Mouse (Mus musculus) intestine, embryonic 16.5 days (tissue): ENCODE data around the gene Adora1. TPM values are rescaled to one million over a fixed set of nuclear protein-coding genes. Genes with fewer than 3 reads are reported as not detected.

Experiments used
- ATAC-seq: fragments of 200-750 bp; cut with Nextera tagmentation; 2 replicates; pipeline ENCODE4 v1.8.0; 2017; ENCODE audit warnings: moderate TSS enrichment, moderate library complexity
- H3K27ac ChIP-seq: fragments of 300-500 bp; sonication (generic); 2 replicates; pipeline ENCODE4 v1.5.1; 2014; ENCODE audit warnings: mild to moderate bottlenecking, low read length
- H3K27me3 ChIP-seq: fragments of 300-500 bp; sonication (generic); replicated peaks from 2 replicates; pipeline ENCODE4 v1.6.1; 2014; ENCODE audit warnings: low read length, control low read depth, mixed read lengths; ENCODE audit not compliant: control insufficient read depth, insufficient read depth
- H3K36me3 ChIP-seq: fragments of 300-500 bp; sonication (generic); 2 replicates; pipeline ENCODE4 v1.6.1; 2014; ENCODE audit warnings: low read length, control low read depth; ENCODE audit not compliant: control insufficient read depth, insufficient read depth
- H3K4me1 ChIP-seq: fragments of 300-500 bp; sonication (generic); 2 replicates; pipeline ENCODE4 v1.6.1; 2014; ENCODE audit warnings: low read length, control low read depth, mixed read lengths; ENCODE audit not compliant: control insufficient read depth, insufficient read depth
- H3K4me2 ChIP-seq: fragments of 300-500 bp; sonication (generic); 2 replicates; pipeline ENCODE4 v1.6.1; 2014; ENCODE audit warnings: low read depth, low read length, control low read depth
- H3K4me3 ChIP-seq: fragments of 300-500 bp; sonication (generic); 2 replicates; pipeline ENCODE4 v1.5.1; 2014; ENCODE audit warnings: mild to moderate bottlenecking, low read length
- H3K9ac ChIP-seq: fragments of 300-500 bp; sonication (generic); 2 replicates; pipeline ENCODE4 v1.6.1; 2014; ENCODE audit warnings: low read depth, low read length
- H3K9me3 ChIP-seq: fragments of 300-500 bp; sonication (generic); 2 replicates; pipeline ENCODE4 v1.6.1; 2016; ENCODE audit warnings: low read length, control low read depth; ENCODE audit not compliant: control insufficient read depth
- WGBS: fragments of 180-500 bp; shearing (Covaris S2); extraction: QIAGEN DNeasy Blood & Tissue Kit; methylation state at CpG from one replicate; pipeline ENCODE4 v1.1.7; 2014; 5-methylcytosine and 5-hydroxymethylcytosine counted together
- polyA plus RNA-seq: library from polyadenylated mRNA; unstranded; fragments of >200 nt; fragmentation: Nextera tagmentation; extraction: Ambion mirVana; gene quantifications from 2 replicates; pipeline ENCODE4 v1.2.1, GENCODE M21; 2015

Gene Adora1
- polyA plus RNA-seq, 1 experiment from 2014 or later, result 6.8 TPM

DNA sequence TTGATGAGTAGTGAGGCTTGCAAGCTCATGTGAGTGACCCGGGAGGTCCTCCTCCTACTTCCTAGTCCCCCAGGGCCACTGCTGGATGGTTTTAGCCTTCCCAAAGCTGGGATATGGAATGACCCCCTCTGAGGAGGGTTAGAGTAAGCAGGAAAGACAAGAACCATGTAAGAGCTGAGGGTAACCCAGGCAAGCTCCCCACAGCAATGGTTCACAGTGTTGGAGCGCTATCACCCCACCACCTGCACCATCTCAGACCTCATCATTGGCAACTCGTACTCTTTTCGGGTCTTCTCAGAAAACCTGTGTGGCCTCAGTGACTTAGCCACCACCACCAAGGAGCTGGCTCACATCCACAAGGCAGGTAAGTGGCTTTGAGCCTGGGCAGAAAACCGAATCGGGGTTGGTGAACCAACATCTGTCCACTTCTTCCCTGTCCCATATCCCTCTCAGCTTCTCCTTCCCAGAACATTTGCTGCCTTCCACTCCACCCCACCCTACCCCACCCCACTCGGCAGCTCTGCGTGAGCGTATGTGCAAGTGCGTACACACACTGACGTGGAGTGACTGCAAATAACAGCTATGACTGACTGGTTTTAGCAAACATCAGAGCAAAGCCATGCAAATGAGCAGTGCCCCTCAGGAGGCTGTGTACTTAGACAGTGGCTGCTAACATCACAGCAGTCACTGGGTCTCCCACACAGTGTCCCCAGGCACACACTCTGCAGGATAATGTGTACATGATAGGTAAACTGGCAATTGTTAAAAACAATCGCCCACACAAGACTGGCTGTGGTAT, 36.8 kb downstream of the Adora1 start:
- ATAC-seq, result no peak
- no peaks in the 10 kb centered on the region for H3K36me3 ChIP-seq
- 72% methylated on average over 12 of the region's 12 CpGs for WGBS
- H3K27ac ChIP-seq, result no peak overlapping the region
- no peak overlapping the region for H3K4me3 ChIP-seq
- H3K9me3 ChIP-seq, result no peaks in the 10 kb centered on the region
- no peak overlapping the region for H3K4me2 ChIP-seq
- H3K27me3 ChIP-seq, result no peaks in the 10 kb centered on the region
- H3K9ac ChIP-seq, result no peak overlapping the region
- H3K4me1 ChIP-seq, result peaks cover 20% of the 10 kb centered on the region

- H3K36me3 ChIP-seq, result no peaks in the 10 kb centered on the region
- no peak overlapping the region for H3K27ac ChIP-seq
- H3K4me3 ChIP-seq, result no peak overlapping the region
- ATAC-seq, result peak; percentile 11; the same call in 1 of the 2 replicates
- no peaks in the 10 kb centered on the region for H3K27me3 ChIP-seq
- no peak overlapping the region for H3K9ac ChIP-seq
- 82% methylated on average over 15 of the region's 15 CpGs for WGBS
- H3K9me3 ChIP-seq, result no peaks in the 10 kb centered on the region
- H3K4me2 ChIP-seq, result no peak overlapping the region
- H3K4me1 ChIP-seq, result peaks cover 20% of the 10 kb centered on the region
Observed at GRCm38 (mm10) chr1:134197325-134197982, 37.8 kb downstream of the Adora1 start.

DNA sequence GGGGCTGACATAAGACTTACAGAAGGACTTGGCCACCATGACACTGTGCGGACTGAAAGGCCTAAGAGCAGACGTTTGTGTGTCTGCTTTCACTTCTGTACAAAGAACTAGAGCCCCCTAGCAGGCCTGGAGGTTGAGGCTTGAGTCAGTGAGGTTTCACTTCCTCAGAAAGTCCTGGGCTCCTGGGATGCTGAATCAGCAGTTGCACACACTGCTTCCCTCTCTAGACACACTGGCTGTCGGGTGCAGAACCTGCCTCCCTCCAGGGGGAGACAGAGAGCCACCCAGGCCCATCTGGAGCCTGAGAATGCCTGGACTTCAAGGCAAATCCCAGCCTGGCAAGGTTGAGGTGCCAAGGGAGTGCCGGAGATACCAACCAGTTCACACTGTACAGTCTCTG, 38.8 kb downstream of the Adora1 start:
- WGBS, result 65% methylated on average over 4 of the region's 4 CpGs
- Histone ChIP-seq H3K4me1 (peaks cover 20% of the 10 kb centered on the region), H3K27me3 (no peaks in the 10 kb centered on the region), H3K27ac (no peak overlapping the region), H3K4me3 (no peak overlapping the region), H3K9ac (peak overlapping the region; percentile 40; the same call in 1 of the 2 replicates), H3K36me3 (no peaks in the 10 kb centered on the region), H3K9me3 (no peaks in the 10 kb centered on the region), H3K4me2 (no peak overlapping the region)
- peak; percentile 48 for ATAC-seq

- H3K36me3 ChIP-seq, result no peaks in the 10 kb centered on the region
- no peaks in the 10 kb centered on the region for H3K27me3 ChIP-seq
- H3K9me3 ChIP-seq, result no peaks in the 10 kb centered on the region
- ATAC-seq, result peak; percentile 8; the same call in 1 of the 2 replicates
- 0 out of 2 replicates have a peak overlapping the region, but pooled peaks have one; percentile 1 for H3K27ac ChIP-seq
- no peak overlapping the region for H3K4me3 ChIP-seq
- peak overlapping the region; percentile 40; the same call in 1 of the 2 replicates for H3K9ac ChIP-seq
- no peak overlapping the region; the same call in 1 of the 2 replicates for H3K4me2 ChIP-seq
- peaks cover 20% of the 10 kb centered on the region for H3K4me1 ChIP-seq
- 37% methylated on average over 4 of the region's 4 CpGs for WGBS
Observed at GRCm38 (mm10) chr1:134195979-134196378, 39.3 kb downstream of the Adora1 start.

- H3K4me3 ChIP-seq, result no peak overlapping the region
- H3K4me2 ChIP-seq, result no peak overlapping the region
- ATAC-seq, result peak; percentile 8; the same call in 1 of the 2 replicates
- H3K27ac ChIP-seq, result 0 out of 2 replicates have a peak overlapping the region, but pooled peaks have one; percentile 1
- H3K9me3 ChIP-seq, result no peaks in the 10 kb centered on the region
- peaks cover 20% of the 10 kb centered on the region for H3K4me1 ChIP-seq
- WGBS, result 30% methylated on average over 3 of the region's 3 CpGs
- no peaks in the 10 kb centered on the region for H3K36me3 ChIP-seq
- H3K9ac ChIP-seq, result no peak overlapping the region; the same call in 1 of the 2 replicates
- no peaks in the 10 kb centered on the region for H3K27me3 ChIP-seq
Observed at GRCm38 (mm10) chr1:134195571-134195970, 39.7 kb downstream of the Adora1 start.

GRCm38 (mm10) chr1:134195117-134195516, 40.1 kb downstream of the Adora1 start:
- Histone ChIP-seq H3K27ac (no peak overlapping the region), H3K9ac (no peak overlapping the region), H3K4me1 (peaks cover 20% of the 10 kb centered on the region), H3K9me3 (no peaks in the 10 kb centered on the region), H3K4me3 (no peak overlapping the region), H3K36me3 (no peaks in the 10 kb centered on the region), H3K27me3 (no peaks in the 10 kb centered on the region), H3K4me2 (no peak overlapping the region)
- peak; percentile 19; the same call in 1 of the 2 replicates for ATAC-seq
- WGBS, result 36% methylated on average over 2 of the region's 2 CpGs

GRCm38 (mm10) chr1:134194298-134195022, 40.8 kb downstream of the Adora1 start:
- Histone ChIP-seq H3K27ac (no peak overlapping the region), H3K36me3 (no peaks in the 10 kb centered on the region), H3K9ac (no peak overlapping the region), H3K4me1 (peaks cover 20% of the 10 kb centered on the region), H3K4me3 (no peak overlapping the region), H3K4me2 (no peak overlapping the region), H3K27me3 (no peaks in the 10 kb centered on the region), H3K9me3 (no peaks in the 10 kb centered on the region)
- WGBS, result 81% methylated on average over 16 of the region's 16 CpGs
- ATAC-seq, result no peak

- Histone ChIP-seq H3K9ac (no peak overlapping the region), H3K36me3 (no peaks in the 10 kb centered on the region), H3K4me2 (no peak overlapping the region), H3K4me1 (peaks cover 20% of the 10 kb centered on the region), H3K27me3 (no peaks in the 10 kb centered on the region), H3K27ac (no peak overlapping the region), H3K4me3 (no peak overlapping the region), H3K9me3 (no peaks in the 10 kb centered on the region)
- WGBS, result 61% methylated on average over 7 of the region's 7 CpGs
- ATAC-seq, result no peak
Observed at GRCm38 (mm10) chr1:134193674-134194197, 41.5 kb downstream of the Adora1 start.

DNA sequence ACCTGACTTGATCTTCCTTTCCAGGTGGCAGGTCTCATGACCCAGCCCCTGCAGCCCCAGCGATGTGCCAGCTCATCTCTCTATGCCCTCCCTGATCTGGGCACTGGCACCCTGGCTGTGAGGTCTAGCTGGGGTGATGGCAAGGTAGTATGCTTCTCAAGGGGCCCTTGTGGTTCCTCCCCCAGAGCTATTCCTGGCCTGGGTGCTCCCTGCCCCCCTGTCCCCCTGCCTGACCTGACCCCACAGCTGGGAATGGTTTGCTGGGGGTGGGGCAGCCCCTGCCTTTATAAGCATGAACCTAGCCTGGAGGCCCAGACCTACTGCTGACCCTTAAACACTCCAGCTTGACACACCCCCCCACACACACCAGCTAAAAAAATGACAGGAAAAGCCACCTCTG, 42.1 kb downstream of the Adora1 start, which contains the start of gene Mybph:
Gene Mybph, plus strand, starts transcription at position 323 of the 400 bp plus-strand sequence.
- Histone ChIP-seq H3K9ac (no peak within 1 kb of the TSS), H3K9me3 (no peaks in the 10 kb centered on the region), H3K36me3 (no peaks in the 10 kb centered on the region), H3K4me1 (peaks cover 20% of the 10 kb centered on the region), H3K4me3 (no peak within 1 kb of the TSS), H3K27ac (no peak within 1 kb of the TSS), H3K4me2 (no peak within 1 kb of the TSS), H3K27me3 (no peaks in the 10 kb centered on the region)
- 67% methylated on average over 1 of the region's 1 CpGs for WGBS
- ATAC-seq, result no peak
